Mouse (Mus musculus) myocyte (in vitro differentiated cells): ENCODE measurements around the gene Snx13.

Experiments used
- MYOG ChIP-seq, 3 experiments: IDR thresholded peaks; one replicate each; pipeline ENCODE4 v1.6.1; 2011; ENCODE audit warnings: control low read depth in 2 of 3, low read depth in 2 of 3, mild to moderate bottlenecking in 2 of 3; ENCODE audit not compliant: insufficient read length in 2 of 3, control insufficient read depth in 1 of 3, insufficient read depth in 1 of 3
- POLR2A ChIP-seq: IDR thresholded peaks from one replicate; pipeline ENCODE4 v1.6.1; 2011; ENCODE audit warnings: low read depth, mild to moderate bottlenecking, control low read depth, moderate library complexity; ENCODE audit not compliant: insufficient read length
- POLR2AphosphoS2 ChIP-seq: IDR thresholded peaks from one replicate; pipeline ENCODE4 v1.6.1; 2011; ENCODE audit warnings: low read depth, control low read depth; ENCODE audit not compliant: insufficient read length
- REST ChIP-seq: IDR thresholded peaks from one replicate; pipeline ENCODE4 v1.6.1; 2011; ENCODE audit warnings: mild to moderate bottlenecking, control low read depth, moderate library complexity; ENCODE audit not compliant: insufficient read depth, insufficient read length

GRCm38 (mm10) chr12:35008340-35009137, 38.4 kb upstream of the Snx13 start:
- no peak for TF ChIP-seq POLR2A
- no peak for TF ChIP-seq REST
- no peak for TF ChIP-seq MYOG (IDR thresholded peaks at IDR 0.05; ENCODE audit: control insufficient read depth in 1 of 3, insufficient read depth in 1 of 3, insufficient read length in 2 of 3, low read depth in 2 of 3)
- no peak for TF ChIP-seq POLR2AphosphoS2
